Mouse (Mus musculus) intestine, embryonic 15.5 days (tissue): ENCODE measurements at regions not wholly inside any gene's neighbourhood (a gene's known extent, or its start where the extent isn't known, plus 50 kb on each side); places are given as distances from the start of the nearest gene placed in this dataset.

Experiments used
- ATAC-seq: fragments of 200-750 bp; cut with Nextera tagmentation; 2 replicates; pipeline ENCODE4 v1.8.0; 2017; ENCODE audit warnings: moderate TSS enrichment, moderate library complexity
- H3K27ac ChIP-seq: fragments of 300-500 bp; sonication (generic); 2 replicates; pipeline ENCODE4 v1.5.1; 2015; ENCODE audit warnings: mild to moderate bottlenecking, inconsistent platforms
- H3K27me3 ChIP-seq: fragments of 300-500 bp; sonication (generic); replicated peaks from 2 replicates; pipeline ENCODE4 v1.6.1; 2015; ENCODE audit warnings: inconsistent platforms
- H3K36me3 ChIP-seq: fragments of 300-500 bp; sonication (generic); 2 replicates; pipeline ENCODE4 v1.6.1; 2015; ENCODE audit warnings: inconsistent platforms
- H3K4me1 ChIP-seq: fragments of 300-500 bp; sonication (generic); replicated peaks from 2 replicates; pipeline ENCODE4 v1.6.1; 2015; ENCODE audit warnings: inconsistent platforms
- H3K4me2 ChIP-seq: fragments of 300-500 bp; sonication (generic); replicated peaks from 2 replicates; pipeline ENCODE4 v1.6.1; 2015; ENCODE audit warnings: mild to moderate bottlenecking, inconsistent platforms
- H3K4me3 ChIP-seq: fragments of 300-500 bp; sonication (generic); replicated peaks from 2 replicates; pipeline ENCODE4 v1.5.1; 2015; ENCODE audit warnings: inconsistent platforms
- H3K9ac ChIP-seq: fragments of 300-500 bp; sonication (generic); 2 replicates; pipeline ENCODE4 v1.6.1; 2015; ENCODE audit warnings: inconsistent platforms
- H3K9me3 ChIP-seq: fragments of 300-500 bp; sonication (generic); 2 replicates; pipeline ENCODE4 v1.6.1; 2016; ENCODE audit warnings: inconsistent platforms
- WGBS: fragments of 180-500 bp; shearing (Covaris S2); methylation state at CpG from one replicate; pipeline ENCODE4 v1.1.7; 2015; 5-methylcytosine and 5-hydroxymethylcytosine counted together

DNA sequence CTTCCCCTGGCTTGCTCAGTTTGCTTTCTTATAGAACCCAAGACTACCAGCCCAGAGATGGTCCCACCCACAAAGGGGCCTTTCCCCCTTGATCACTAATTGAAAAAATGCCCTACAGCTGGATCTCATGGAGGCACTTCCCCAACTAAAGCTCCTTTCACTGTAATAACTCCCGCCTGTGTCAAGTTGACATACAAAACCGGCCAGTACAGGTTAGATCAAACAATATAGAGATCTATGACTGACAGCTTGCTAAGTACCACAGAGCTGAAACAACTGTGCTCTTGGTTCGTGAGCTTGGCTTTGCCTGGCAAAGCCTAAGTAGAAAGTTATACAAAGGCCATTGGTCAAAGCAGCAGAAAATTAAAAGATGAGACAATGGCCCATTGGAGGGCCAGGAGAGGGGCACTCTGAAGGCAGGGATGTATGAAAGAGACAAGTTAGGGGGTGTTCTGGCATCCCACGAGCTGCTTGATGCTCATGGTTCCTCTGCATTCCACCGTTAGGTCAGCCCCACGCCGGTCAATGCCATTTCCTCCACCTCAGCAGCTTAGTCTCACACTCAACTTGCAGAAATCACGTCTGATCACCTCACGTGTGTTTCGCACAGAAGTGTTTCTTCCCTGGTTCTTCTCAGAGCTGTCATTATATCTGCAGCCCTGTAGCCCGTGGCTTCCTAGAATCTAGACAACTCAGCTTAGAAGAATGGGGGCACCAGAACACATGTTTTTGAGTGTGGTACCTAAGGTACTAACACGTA, 87.5 kb upstream of the Zfp648 start:
- WGBS, result 79% methylated on average over 12 of the region's 12 CpGs
- H3K9me3 ChIP-seq, result no peaks in the 10 kb centered on the region
- no peak for ATAC-seq
- no peak overlapping the region for H3K9ac ChIP-seq
- H3K27ac ChIP-seq, result no peak overlapping the region
- no peaks in the 10 kb centered on the region for H3K27me3 ChIP-seq
- no peaks in the 10 kb centered on the region for H3K36me3 ChIP-seq
- H3K4me2 ChIP-seq, result no peak overlapping the region
- no peak overlapping the region for H3K4me3 ChIP-seq
- H3K4me1 ChIP-seq, result peaks cover 11% of the 10 kb centered on the region; the same call in 1 of the 2 replicates

DNA sequence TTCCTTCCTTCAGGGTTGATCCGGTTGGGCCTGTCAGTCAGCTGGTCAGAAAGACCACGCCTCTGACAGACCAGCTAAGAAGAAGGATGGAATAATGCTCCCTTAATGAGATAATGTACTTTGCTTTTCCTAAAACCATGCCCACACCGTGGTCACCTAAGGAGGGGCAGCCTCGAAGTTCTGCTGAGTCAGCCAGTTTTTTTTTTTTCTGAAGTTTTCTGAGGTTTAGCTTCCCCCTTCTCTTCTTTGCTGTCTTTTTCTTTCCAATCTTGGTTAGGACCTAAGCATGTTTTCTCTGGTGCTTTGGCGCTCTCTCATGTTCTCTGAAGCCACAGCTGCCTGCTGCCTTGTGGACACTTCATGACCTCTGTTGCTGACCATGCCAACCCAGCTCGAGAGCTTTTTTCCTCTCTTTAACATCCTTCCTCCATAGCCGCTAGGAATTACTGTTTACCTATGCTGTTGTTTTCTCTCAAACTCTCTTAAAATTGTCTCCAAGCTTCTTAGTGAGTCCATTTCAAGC, 84.7 kb upstream of the Zfp648 start:
- Histone ChIP-seq H3K9ac (no peak overlapping the region), H3K27ac (no peak overlapping the region), H3K9me3 (no peaks in the 10 kb centered on the region), H3K27me3 (no peaks in the 10 kb centered on the region), H3K4me2 (no peak overlapping the region), H3K4me3 (no peak overlapping the region), H3K4me1 (peaks cover 12% of the 10 kb centered on the region; the same call in 1 of the 2 replicates), H3K36me3 (no peaks in the 10 kb centered on the region)
- no peak for ATAC-seq
- 74% methylated on average over 7 of the region's 7 CpGs for WGBS

DNA sequence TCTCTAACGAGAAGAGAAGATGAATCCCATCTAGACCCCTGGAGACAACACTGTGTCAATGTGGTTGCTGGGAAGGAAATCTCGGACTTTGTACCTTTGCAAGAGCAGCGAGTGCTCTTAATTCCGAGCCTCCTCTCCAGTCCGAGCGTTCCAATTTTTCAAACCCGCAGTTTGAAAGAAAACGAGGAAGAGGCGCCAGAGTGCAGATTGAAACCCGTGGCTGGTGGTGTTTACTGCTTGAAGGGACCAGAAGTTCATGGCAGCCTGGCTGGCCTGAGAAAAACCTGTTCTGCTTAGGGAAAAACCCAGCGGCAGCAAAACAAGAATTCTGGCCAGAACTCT, 83.7 kb upstream of the Zfp648 start:
- Histone ChIP-seq H3K4me1 (peaks cover 12% of the 10 kb centered on the region; the same call in 1 of the 2 replicates), H3K27ac (0 out of 2 replicates have a peak overlapping the region, but pooled peaks have one; percentile 17), H3K4me3 (peak overlapping the region; percentile 9; the same call in 1 of the 2 replicates), H3K36me3 (no peaks in the 10 kb centered on the region), H3K4me2 (peak overlapping the region; percentile 57), H3K9ac (peak overlapping the region; percentile 36; the same call in 1 of the 2 replicates), H3K27me3 (no peaks in the 10 kb centered on the region), H3K9me3 (no peaks in the 10 kb centered on the region)
- 17% methylated on average over 11 of the region's 11 CpGs for WGBS
- ATAC-seq, result peak; percentile 59

DNA sequence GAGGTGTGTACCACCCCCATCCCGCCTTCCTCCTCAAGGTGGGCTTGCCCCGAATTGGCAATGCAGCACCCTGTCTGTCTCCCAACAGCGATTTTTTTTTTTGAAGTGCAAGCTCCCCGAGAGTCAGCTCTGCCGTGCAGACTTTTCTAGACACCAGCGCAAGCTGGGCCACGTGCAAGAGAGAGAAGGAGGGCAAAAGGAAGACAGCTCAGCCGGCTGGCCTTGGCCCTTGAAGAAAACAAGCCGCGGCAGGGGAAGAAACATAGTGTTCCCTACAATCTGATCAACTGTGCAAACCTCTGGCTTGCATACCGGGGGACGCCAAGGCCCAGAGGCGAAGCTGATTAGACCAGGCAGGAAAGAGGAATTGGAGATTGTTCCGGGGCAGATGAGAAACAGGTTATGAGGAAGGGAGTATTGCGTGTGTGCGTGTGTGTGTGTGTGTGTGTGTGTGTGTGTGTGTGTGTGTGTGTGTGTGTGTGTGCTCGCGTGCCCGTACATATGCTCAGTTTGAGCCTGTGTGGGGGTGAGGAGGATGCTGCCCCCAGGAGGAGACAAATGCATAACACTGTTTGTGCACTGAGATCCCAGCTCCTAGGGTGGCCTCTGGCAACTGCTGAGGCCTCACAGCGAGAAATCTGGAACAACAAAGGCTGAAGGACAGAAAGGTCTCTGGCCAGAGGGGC, 83.2 kb upstream of the Zfp648 start:
- H3K4me3 ChIP-seq, result peak overlapping the region; percentile 9; the same call in 1 of the 2 replicates
- peak overlapping the region; percentile 36; the same call in 1 of the 2 replicates for H3K9ac ChIP-seq
- H3K27ac ChIP-seq, result 0 out of 2 replicates have a peak overlapping the region, but pooled peaks have one; percentile 17

DNA sequence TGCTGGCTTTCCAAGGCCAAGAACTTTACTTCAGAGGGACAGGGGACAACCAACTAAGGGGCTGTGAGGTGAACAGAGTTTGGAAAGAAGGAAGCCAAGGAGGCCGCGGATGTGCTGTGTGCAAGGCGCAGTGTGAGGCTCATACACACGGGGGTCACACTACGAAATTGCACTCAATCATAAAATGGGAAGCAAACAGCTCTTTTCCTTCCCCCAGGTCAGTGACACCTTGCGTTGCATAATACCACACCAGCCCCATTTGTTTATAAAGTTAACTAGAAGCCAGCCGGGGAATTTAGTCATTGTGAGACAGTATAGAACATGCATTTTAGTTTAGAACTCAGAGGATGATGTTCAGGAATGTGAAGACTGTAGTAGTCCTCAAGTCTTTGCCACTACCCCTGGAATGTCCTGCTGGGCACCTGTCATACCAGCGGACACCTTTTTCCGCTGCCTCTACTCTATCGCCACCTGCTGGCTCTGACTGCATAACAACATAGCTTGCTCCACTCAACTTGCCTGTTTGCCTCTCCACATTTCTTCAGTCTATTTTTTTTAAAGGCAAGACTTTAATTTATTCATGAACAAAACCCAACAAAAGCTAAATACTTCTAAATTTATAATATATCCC, 82.5 kb upstream of the Zfp648 start:
- no peak overlapping the region for H3K9ac ChIP-seq
- H3K4me2 ChIP-seq, result peak overlapping the region; percentile 57
- H3K36me3 ChIP-seq, result no peaks in the 10 kb centered on the region
- 37% methylated on average over 10 of the region's 10 CpGs for WGBS
- H3K4me1 ChIP-seq, result peaks cover 12% of the 10 kb centered on the region; the same call in 1 of the 2 replicates
- H3K27me3 ChIP-seq, result no peaks in the 10 kb centered on the region
- no peak overlapping the region for H3K27ac ChIP-seq
- no peaks in the 10 kb centered on the region for H3K9me3 ChIP-seq
- peak; percentile 43 for ATAC-seq
- 0 out of 2 replicates have a peak overlapping the region, but pooled peaks have one; percentile 9 for H3K4me3 ChIP-seq

More for the DNA sequence above, 83.2 kb upstream of the Zfp648 start:
- ATAC-seq, result peak; percentile 87
- WGBS, result 30% methylated on average over 20 of the region's 20 CpGs
- no peaks in the 10 kb centered on the region for H3K9me3 ChIP-seq
- H3K4me2 ChIP-seq, result peak overlapping the region; percentile 57
- H3K36me3 ChIP-seq, result no peaks in the 10 kb centered on the region
- peaks cover 12% of the 10 kb centered on the region; the same call in 1 of the 2 replicates for H3K4me1 ChIP-seq
- no peaks in the 10 kb centered on the region for H3K27me3 ChIP-seq

DNA sequence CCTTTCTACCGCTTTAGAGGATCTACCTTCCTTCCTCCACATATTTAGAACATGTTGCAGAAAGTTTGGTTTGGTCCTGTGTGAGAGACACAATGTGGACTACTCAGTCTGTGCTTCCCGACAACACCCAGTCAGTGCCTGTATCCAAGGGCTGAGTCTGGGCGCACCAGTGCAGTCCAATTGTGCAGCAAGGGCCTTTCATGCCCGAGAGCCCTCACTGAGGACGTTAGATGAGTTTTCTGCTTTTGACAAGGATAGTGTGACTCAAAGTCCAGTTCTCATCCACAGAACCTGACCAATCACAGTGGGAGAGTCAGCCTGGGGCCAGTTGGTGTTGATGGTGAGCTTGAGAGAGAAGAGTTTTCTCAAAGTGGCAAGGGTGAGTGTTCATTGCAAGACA, 81.4 kb upstream of the Zfp648 start:
- Histone ChIP-seq H3K4me2 (no peak overlapping the region), H3K4me3 (no peak overlapping the region), H3K27ac (no peak overlapping the region), H3K9me3 (no peaks in the 10 kb centered on the region), H3K9ac (no peak overlapping the region), H3K4me1 (peaks cover 12% of the 10 kb centered on the region; the same call in 1 of the 2 replicates), H3K27me3 (no peaks in the 10 kb centered on the region), H3K36me3 (no peaks in the 10 kb centered on the region)
- 86% methylated on average over 5 of the region's 5 CpGs for WGBS
- ATAC-seq, result no peak

DNA sequence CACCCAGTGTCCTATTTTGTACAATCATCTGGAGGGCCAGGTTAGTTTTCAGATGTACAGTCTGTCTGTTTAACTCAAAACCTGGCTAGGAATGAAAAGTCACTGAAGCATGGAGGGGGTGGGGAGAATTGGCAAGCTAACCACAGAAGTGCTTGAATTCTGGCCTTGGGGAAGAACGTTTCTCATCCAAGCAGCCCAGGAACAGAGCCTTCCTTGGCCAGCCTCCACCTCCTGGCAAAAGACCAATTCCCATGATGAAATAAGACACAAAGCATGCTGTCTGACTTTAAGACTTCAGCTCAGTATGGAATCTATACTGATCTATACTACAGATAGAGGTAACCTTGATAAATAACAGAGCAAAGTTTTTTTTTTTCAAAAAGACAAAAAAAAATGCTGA, 80.3 kb upstream of the Zfp648 start:
- no peak for ATAC-seq
- no peaks in the 10 kb centered on the region for H3K9me3 ChIP-seq
- no peak overlapping the region for H3K4me3 ChIP-seq
- H3K4me2 ChIP-seq, result no peak overlapping the region
- peaks cover 12% of the 10 kb centered on the region; the same call in 1 of the 2 replicates for H3K4me1 ChIP-seq
- no peaks in the 10 kb centered on the region for H3K27me3 ChIP-seq
- H3K36me3 ChIP-seq, result no peaks in the 10 kb centered on the region
- H3K27ac ChIP-seq, result no peak overlapping the region
- WGBS, result 24% methylated on average over 1 of the region's 1 CpGs
- H3K9ac ChIP-seq, result no peak overlapping the region

DNA sequence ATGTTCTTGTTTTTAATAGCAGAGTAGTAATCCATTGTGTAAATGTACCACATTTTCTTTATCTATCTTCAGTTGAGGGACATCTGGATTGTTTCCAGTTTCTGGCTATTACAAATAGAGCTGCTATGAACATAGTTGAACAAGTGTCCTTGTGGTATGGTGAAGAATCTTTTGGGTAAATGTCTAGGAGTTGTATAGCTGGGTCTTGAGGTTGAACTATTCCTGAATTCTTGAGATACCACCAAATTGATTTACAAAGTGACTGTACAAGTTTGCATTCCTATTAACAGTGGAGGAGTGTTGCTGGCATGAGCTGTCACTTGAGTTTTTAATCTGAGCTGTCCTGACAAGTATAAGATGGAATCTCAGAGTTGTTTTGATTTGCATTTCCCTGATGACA, 76.0 kb upstream of the Zfp648 start:
- Histone ChIP-seq H3K27ac (no peak overlapping the region), H3K9me3 (no peaks in the 10 kb centered on the region), H3K36me3 (no peaks in the 10 kb centered on the region), H3K4me2 (no peak overlapping the region), H3K4me3 (no peak overlapping the region), H3K4me1 (no peaks in the 10 kb centered on the region), H3K9ac (no peak overlapping the region), H3K27me3 (no peaks in the 10 kb centered on the region)
- ATAC-seq, result no peak

DNA sequence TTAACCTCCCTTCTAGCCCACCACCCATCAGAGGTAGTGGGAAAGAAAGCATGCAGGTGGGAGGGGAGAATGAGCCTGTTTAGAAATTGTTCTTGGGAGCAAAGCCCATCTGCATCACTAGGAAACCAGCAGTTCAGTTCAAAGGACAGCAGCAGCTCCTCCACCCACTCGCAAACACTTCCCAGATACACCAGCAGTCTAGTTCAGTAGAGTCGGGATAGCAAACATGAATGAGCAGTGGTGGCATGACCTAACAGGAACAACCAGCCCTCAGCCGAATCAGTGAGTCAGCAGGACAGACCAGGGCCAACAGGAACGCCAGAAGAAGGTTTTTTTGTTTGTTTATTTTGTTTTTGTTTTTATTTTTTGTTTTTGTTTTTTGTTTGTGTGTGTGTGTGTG, 74.5 kb upstream of the Zfp648 start:
- H3K27me3 ChIP-seq, result no peaks in the 10 kb centered on the region
- no peak overlapping the region for H3K27ac ChIP-seq
- no peak for ATAC-seq
- H3K36me3 ChIP-seq, result no peaks in the 10 kb centered on the region
- no peaks in the 10 kb centered on the region for H3K4me1 ChIP-seq
- H3K4me3 ChIP-seq, result no peak overlapping the region
- H3K9me3 ChIP-seq, result no peaks in the 10 kb centered on the region
- 62% methylated on average over 4 of the region's 4 CpGs for WGBS
- no peak overlapping the region for H3K4me2 ChIP-seq
- no peak overlapping the region for H3K9ac ChIP-seq

DNA sequence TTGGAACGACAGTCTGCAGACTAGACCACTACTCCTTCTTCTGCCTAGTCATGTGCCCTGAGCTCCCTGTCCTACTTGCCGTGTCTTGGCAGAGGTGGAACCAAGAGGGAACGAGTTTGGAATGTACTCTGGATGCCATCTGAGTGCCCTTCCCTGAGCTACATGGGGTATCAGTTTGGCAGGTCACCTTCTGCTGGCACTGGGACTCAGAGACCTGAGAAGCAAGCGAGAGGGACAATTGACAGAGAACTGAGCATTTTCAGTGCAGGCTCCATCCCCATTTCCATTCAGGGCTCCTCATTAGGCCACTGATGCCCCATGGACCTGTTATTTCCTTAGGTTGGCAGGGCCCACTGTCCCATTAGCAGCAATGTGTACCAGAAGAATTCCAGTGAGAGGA, 61.5 kb upstream of the Zfp648 start:
- Histone ChIP-seq H3K9ac (no peak overlapping the region), H3K9me3 (no peaks in the 10 kb centered on the region), H3K4me3 (no peak overlapping the region), H3K27me3 (no peaks in the 10 kb centered on the region), H3K36me3 (no peaks in the 10 kb centered on the region), H3K27ac (no peak overlapping the region), H3K4me2 (no peak overlapping the region), H3K4me1 (no peaks in the 10 kb centered on the region)
- 70% methylated on average over 4 of the region's 4 CpGs for WGBS
- ATAC-seq, result no peak

DNA sequence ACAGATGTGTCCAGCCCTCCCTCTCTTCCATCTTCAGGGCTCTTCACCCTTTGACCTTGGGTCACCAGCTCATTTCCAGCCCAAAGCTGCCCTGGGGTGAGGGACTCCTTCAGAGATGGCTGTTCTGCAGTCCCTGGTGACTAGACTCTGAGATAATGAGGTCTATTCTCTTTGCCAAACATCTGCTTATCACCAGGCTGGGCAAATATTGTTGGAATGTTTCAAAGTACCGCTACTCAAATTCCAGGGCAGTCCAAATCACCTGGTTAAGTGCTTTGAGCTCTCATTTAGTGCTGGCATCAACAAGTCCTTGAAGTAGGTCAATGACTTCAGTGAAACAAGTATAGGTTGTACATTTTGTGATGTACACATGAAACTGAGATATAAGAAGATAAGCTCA, 57.3 kb upstream of the Zfp648 start:
- Histone ChIP-seq H3K4me2 (no peak overlapping the region), H3K4me1 (peaks cover under 1% of the 10 kb centered on the region; the same call in 1 of the 2 replicates), H3K36me3 (no peaks in the 10 kb centered on the region), H3K9ac (no peak overlapping the region), H3K27ac (no peak overlapping the region), H3K4me3 (no peak overlapping the region), H3K9me3 (no peaks in the 10 kb centered on the region), H3K27me3 (no peaks in the 10 kb centered on the region)
- ATAC-seq, result no peak
- WGBS, result 48% methylated on average over 1 of the region's 1 CpGs

DNA sequence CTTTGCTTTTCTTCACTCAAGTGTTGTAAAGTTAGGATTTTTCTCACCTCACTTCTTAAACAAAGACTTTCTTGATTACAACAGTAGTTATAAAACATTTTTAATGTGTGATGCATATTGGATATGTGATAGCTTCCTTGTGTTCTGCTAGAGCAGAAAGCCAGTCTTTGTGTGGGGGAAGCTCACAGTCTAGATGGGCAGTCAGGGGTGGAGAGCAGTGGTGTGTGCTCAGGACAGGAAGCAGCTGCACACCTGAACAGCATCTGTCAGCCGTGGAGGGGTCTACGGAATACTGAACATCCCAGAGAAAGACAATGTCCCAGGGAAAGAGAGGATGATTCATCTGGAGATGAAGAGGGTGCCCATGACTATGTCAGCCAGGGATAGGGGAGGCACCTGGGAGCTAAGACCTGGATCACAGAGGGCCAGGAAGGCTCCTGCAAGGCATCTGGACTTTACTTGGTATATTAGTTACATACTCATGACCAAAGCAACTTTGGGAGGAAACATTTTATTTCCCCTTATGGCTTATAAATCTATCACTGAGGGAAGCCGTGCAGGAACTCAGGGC, 53.9 kb upstream of the Zfp648 start:
- Histone ChIP-seq H3K9ac (no peak overlapping the region), H3K27me3 (no peaks in the 10 kb centered on the region), H3K27ac (no peak overlapping the region), H3K4me3 (no peak overlapping the region), H3K9me3 (no peaks in the 10 kb centered on the region), H3K4me1 (peaks cover 19% of the 10 kb centered on the region), H3K4me2 (no peak overlapping the region), H3K36me3 (no peaks in the 10 kb centered on the region)
- 67% methylated on average over 3 of the region's 3 CpGs for WGBS
- ATAC-seq, result no peak
